Mouse (Mus musculus): ENCODE data around the gene Pea15a.

GRCm38 (mm10) chr1:172177791-172178190 lies 28.8 kb downstream of the Pea15a start:
- TF ChIP-seq CTCF (IDR thresholded peaks at IDR 0.05; ENCODE audit: control insufficient read depth, insufficient read depth, insufficient read length) (no peak), MYOG (IDR thresholded peaks at IDR 0.05; ENCODE audit: control insufficient read depth, extremely low read depth, insufficient read length) (no peak), MYOD1 (IDR thresholded peaks at IDR 0.05; ENCODE audit: control insufficient read depth, insufficient read length, low read depth) (no peak)

Measured in C2C12 (cell line).